Mouse (Mus musculus): ENCODE measurements around the gene N4bp3. TPM values are rescaled to one million over a fixed set of nuclear protein-coding genes. Genes with fewer than 3 reads are reported as not detected.
"Not testable (repeated sequence)": the region's sequence is repeated elsewhere in the genome, so short reads cannot be mapped to it uniquely, and the experiment has no call there.

N4bp3 gene
- polyA plus RNA-seq, 1 experiment from 2014 or later: 22.3 TPM

DNA sequence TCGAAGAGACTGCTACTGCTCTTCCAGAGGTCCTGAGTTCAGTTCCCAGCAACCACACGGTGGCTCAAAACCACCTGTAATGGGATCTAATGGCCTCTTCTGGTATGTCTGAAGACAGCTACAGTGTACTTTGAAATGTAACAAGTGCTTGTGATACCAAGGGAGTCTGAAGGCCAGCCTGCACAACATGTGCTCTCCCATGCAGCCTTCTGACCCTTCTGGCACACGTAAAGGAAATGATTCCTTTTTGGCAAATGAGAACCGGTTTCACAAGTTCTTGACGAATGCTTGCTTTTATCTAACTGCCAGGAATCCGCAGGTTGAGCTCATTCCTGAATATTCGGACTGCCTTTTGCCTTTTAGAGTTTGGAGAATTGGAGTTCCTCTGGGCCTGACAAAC, 35.5 kb downstream of the N4bp3 start:
- Histone ChIP-seq H3K27ac (ENCODE audit: low read length) (peak overlapping the region; percentile 26; the same call in 1 of the 2 replicates), H3K9me3 (replicated peaks; ENCODE audit: control insufficient read depth, low read length, poor library complexity, severe bottlenecking) (no peaks in the 10 kb centered on the region), H3K9ac (ENCODE audit: low read depth, low read length) (peak overlapping the region; percentile 62), H3K4me3 (ENCODE audit: low read depth, low read length) (peak overlapping the region; percentile 32), H3K36me3 (ENCODE audit: control insufficient read depth, insufficient read depth, low read length) (no peaks in the 10 kb centered on the region), H3K27me3 (ENCODE audit: control insufficient read depth, insufficient read depth, low read depth, low read length) (no peaks in the 10 kb centered on the region), H3K4me1 (ENCODE audit: control insufficient read depth, insufficient read depth, low read length) (peaks cover 7% of the 10 kb centered on the region), H3K4me2 (ENCODE audit: low read length) (peak overlapping the region; percentile 69)
- 50% methylated on average over 7 of the region's 7 CpGs for WGBS
- ATAC-seq: no peak

DNA sequence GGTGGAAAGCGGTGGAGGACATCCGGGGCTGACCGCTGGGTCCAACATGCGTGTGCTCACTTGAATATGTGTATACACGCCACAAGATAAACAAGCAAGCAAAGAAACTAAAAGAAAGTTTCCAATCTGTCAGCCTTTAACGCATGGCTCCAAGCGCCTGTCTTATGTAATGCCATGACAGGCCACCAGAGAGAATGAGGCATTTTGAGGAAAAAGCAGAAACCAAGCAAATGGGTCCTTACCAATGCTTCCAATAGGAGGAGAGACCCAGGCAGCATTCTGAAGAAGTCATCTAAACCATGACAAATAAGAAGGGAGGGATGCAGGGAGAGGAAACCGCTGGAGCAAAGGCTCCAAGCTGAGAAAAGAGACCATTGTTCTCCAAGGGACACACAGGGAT, 36.4 kb downstream of the N4bp3 start:
- ATAC-seq: no peak
- WGBS: 79% methylated on average over 8 of the region's 8 CpGs
- Histone ChIP-seq H3K27ac (ENCODE audit: low read length) (no peak overlapping the region), H3K27me3 (ENCODE audit: control insufficient read depth, insufficient read depth, low read depth, low read length) (no peaks in the 10 kb centered on the region), H3K36me3 (ENCODE audit: control insufficient read depth, insufficient read depth, low read length) (no peaks in the 10 kb centered on the region), H3K4me3 (ENCODE audit: low read depth, low read length) (no peak overlapping the region), H3K9me3 (replicated peaks; ENCODE audit: control insufficient read depth, low read length, poor library complexity, severe bottlenecking) (no peaks in the 10 kb centered on the region), H3K4me2 (ENCODE audit: low read length) (no peak overlapping the region), H3K4me1 (ENCODE audit: control insufficient read depth, insufficient read depth, low read length) (0 out of 2 replicates have a peak, but pooled peaks cover 5% of the 10 kb centered on the region), H3K9ac (ENCODE audit: low read depth, low read length) (no peak overlapping the region)

DNA sequence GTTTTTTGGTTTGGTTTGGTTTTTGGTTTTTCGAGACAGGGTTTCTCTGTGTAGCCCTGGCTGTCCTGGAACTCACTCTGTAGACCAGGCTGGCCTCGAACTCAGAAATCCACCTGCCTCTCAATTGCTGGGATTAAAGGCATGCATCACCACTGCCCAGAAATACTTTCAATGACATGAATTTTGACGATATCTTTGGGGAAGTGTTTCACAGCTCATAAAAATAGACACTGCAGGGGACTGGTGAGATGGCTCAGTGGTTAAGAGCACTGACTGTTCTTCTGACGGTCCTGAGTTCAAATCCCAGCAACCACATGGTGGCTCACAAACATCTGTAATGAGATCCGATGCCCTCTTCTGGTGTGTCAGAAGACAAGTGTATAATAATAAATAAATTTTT, 40.7 kb downstream of the N4bp3 start:
- not testable (repeated sequence) for H3K4me2 ChIP-seq (ENCODE audit: low read length); H3K36me3 ChIP-seq (ENCODE audit: control insufficient read depth, insufficient read depth, low read length); ATAC-seq; H3K27ac ChIP-seq (ENCODE audit: low read length); H3K4me3 ChIP-seq (ENCODE audit: low read depth, low read length); H3K27me3 ChIP-seq (ENCODE audit: control insufficient read depth, insufficient read depth, low read depth, low read length); H3K9me3 ChIP-seq (replicated peaks; ENCODE audit: control insufficient read depth, low read length, poor library complexity, severe bottlenecking); H3K9ac ChIP-seq (ENCODE audit: low read depth, low read length)
- H3K4me1 ChIP-seq (ENCODE audit: control insufficient read depth, insufficient read depth, low read length): peaks cover 11% of the 10 kb centered on the region
- 92% methylated on average over 5 of the region's 5 CpGs for WGBS

DNA sequence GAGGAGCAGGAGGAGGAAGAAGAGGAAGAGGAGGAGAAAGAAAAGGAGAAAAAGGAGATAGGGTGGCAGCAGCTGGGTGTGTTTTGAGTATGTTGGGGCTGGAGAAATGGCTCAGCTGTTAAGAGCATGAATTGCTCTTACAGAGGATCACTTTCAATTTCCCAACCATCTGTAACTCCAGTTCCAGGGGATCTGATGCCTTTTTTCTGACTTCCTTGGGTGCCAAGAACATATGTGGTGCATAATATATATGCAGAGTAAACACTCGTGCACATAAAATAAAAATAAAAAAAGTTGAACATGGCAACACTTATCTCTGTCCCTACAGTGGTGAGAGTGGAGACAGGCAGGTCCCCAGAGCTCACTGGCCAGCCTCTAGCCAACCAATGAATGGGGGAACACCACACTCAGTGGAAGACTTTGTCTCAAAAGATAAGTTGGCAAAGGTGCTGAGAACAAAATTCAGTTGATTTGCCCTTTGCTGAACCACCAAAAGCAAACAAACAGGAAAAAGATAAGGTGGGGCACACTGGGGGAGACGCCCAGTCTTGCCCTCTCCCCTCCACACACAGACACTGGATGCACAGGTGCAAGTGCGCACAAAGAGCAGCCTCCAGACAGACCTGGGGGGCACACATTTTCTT, 41.3 kb downstream of the N4bp3 start:
- H3K36me3 ChIP-seq (ENCODE audit: control insufficient read depth, insufficient read depth, low read length): no peaks in the 10 kb centered on the region; the same call in 1 of the 2 replicates
- H3K27ac ChIP-seq (ENCODE audit: low read length): no peak overlapping the region
- no peak for ATAC-seq
- WGBS: 86% methylated on average over 3 of the region's 3 CpGs
- H3K27me3 ChIP-seq (ENCODE audit: control insufficient read depth, insufficient read depth, low read depth, low read length): no peaks in the 10 kb centered on the region
- H3K9me3 ChIP-seq (replicated peaks; ENCODE audit: control insufficient read depth, low read length, poor library complexity, severe bottlenecking): no peaks in the 10 kb centered on the region
- no peak overlapping the region for H3K4me3 ChIP-seq (ENCODE audit: low read depth, low read length)
- H3K9ac ChIP-seq (ENCODE audit: low read depth, low read length): no peak overlapping the region
- H3K4me2 ChIP-seq (ENCODE audit: low read length): no peak overlapping the region
- H3K4me1 ChIP-seq (ENCODE audit: control insufficient read depth, insufficient read depth, low read length): peaks cover 16% of the 10 kb centered on the region

DNA sequence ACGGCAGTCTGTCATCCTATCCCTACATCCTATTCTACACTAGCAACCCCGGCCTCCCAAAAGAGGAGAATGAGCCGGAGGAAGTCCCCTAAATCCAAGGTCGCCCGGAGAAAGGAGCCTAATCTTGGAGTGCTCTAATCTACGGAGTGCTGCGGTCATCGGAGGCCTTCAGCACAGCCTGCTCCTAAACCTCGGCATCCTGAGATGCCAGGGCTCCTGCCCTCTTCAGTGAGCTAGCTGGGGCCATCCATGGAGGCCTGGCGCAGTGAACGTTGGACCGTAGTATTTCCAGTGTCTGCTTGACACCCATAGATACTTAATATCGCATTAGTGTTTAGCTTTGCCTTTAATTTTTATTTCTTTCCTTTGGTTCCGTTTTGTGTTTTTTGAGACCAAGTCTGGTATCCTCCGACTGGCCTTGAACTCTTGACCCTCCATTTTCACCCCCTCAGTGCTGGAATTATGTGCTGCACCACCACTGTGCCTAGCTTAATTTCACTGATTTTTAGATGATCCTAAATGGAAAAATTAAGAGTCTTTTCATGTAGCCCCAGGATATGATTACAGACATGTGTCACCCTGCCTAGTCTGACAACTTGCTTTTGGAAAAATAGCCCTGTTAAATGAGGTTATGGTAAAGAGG, 43.4 kb downstream of the N4bp3 start:
- H3K4me2 ChIP-seq (ENCODE audit: low read length): peak overlapping the region; percentile 86
- H3K4me1 ChIP-seq (ENCODE audit: control insufficient read depth, insufficient read depth, low read length): peaks cover 29% of the 10 kb centered on the region
- H3K4me3 ChIP-seq (ENCODE audit: low read depth, low read length): peak overlapping the region; percentile 91
- no peaks in the 10 kb centered on the region for H3K9me3 ChIP-seq (replicated peaks; ENCODE audit: control insufficient read depth, low read length, poor library complexity, severe bottlenecking)
- peak overlapping the region; percentile 99 for H3K9ac ChIP-seq (ENCODE audit: low read depth, low read length)
- peak; percentile 71 for ATAC-seq
- no peaks in the 10 kb centered on the region for H3K27me3 ChIP-seq (ENCODE audit: control insufficient read depth, insufficient read depth, low read depth, low read length)
- peaks cover 16% of the 10 kb centered on the region for H3K36me3 ChIP-seq (ENCODE audit: control insufficient read depth, insufficient read depth, low read length)
- peak overlapping the region; percentile 96 for H3K27ac ChIP-seq (ENCODE audit: low read length)
- WGBS: 8% methylated on average over 15 of the region's 15 CpGs

DNA sequence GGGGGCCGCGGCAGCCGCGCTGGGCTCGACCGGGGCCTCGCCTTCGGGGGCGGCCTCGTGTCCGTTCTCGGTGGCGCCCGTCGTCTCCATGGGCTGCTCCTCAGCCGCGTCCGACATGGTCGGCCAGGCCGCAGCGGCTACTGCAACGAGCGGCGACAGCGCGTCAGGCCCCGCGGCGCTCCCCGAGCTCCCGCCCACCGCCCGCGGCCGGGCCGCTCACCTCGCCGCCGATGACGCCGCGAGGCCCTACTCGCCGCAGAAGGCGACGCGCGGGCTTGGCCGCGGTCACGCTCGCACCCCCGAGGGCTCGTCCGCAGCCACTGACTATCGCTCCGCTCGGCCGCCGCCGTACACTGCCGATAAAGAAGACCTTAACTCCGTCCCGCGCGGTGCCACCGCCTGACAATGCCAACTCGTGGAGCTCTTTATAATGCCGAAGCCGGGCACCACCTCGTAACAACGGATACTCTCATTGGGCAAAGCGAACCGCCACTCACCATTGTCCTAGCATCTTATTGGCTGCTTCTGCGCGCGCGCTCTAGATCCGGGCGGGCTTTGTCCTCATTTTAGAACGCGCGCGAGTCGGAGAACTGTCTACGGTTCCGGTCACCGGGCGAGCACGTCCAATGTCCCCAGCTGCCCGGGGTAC, 44.1 kb downstream of the N4bp3 start, which contains the start of gene Hnrnpab:
Hnrnpab (minus strand) TSS at position 401 of the 649 bp plus-strand sequence.
- under 1% methylated on average over 83 of the region's 91 CpGs for WGBS

DNA sequence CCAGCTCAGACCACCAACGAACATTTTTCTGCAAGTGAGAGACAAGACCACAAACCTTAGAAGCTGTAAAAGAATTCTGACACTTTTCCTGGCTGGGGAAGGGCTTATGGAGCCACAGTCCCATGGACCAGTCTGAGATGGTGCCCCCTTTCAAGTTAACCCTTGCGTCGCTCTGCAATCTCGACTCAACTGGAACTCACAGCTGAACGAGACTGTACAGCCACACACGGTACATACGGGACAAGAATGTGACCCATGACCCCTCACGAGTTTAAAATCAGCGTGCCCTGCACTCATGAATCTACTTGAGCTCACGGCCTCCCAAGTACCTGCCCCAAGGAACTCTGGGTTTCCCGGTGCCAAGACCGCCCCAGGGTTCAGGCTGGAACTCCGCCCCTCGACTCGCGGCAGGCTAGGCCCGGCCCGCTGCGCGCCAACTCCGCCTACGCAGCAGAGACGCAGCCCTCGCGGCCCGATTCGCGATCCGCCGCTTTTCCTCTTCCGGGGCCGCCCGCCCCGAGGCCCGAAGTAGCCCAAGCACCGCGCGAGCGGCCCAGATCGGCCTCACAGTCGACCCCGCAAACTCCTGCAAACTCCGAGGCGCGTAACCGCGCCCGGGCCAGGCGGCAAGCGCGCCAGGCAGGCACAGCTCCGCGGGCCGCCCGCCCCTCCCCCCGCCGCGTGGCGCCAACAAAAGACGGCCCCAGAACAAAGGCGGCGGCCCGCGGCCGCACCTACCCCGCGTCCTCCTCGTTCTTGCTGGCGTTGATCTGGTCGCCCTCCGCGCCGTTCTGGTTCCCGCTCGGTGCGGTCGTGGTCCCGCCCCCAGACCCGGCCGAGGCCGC, 44.8 kb downstream of the N4bp3 start:
- peak; percentile 54 for ATAC-seq
- Histone ChIP-seq H3K27me3 (ENCODE audit: control insufficient read depth, insufficient read depth, low read depth, low read length) (no peaks in the 10 kb centered on the region), H3K4me3 (ENCODE audit: low read depth, low read length) (peak overlapping the region; percentile 91), H3K36me3 (ENCODE audit: control insufficient read depth, insufficient read depth, low read length) (peaks cover 29% of the 10 kb centered on the region), H3K4me2 (ENCODE audit: low read length) (peak overlapping the region; percentile 71), H3K9ac (ENCODE audit: low read depth, low read length) (peak overlapping the region; percentile 99), H3K4me1 (ENCODE audit: control insufficient read depth, insufficient read depth, low read length) (peaks cover 29% of the 10 kb centered on the region), H3K27ac (ENCODE audit: low read length) (peak overlapping the region; percentile 96), H3K9me3 (replicated peaks; ENCODE audit: control insufficient read depth, low read length, poor library complexity, severe bottlenecking) (no peaks in the 10 kb centered on the region)
- under 1% methylated on average over 71 of the region's 81 CpGs for WGBS

More for the DNA sequence above, 44.1 kb downstream of the N4bp3 start, which contains the start of gene Hnrnpab:
- ATAC-seq: peak; percentile 97
- Histone ChIP-seq H3K27ac (ENCODE audit: low read length) (peak within 1 kb of the TSS; percentile 96), H3K4me3 (ENCODE audit: low read depth, low read length) (peak within 1 kb of the TSS; percentile 91), H3K27me3 (ENCODE audit: control insufficient read depth, insufficient read depth, low read depth, low read length) (no peaks in the 10 kb centered on the region), H3K9me3 (replicated peaks; ENCODE audit: control insufficient read depth, low read length, poor library complexity, severe bottlenecking) (no peaks in the 10 kb centered on the region), H3K9ac (ENCODE audit: low read depth, low read length) (peak within 1 kb of the TSS; percentile 99), H3K36me3 (ENCODE audit: control insufficient read depth, insufficient read depth, low read length) (peaks cover 22% of the 10 kb centered on the region), H3K4me1 (ENCODE audit: control insufficient read depth, insufficient read depth, low read length) (peaks cover 29% of the 10 kb centered on the region), H3K4me2 (ENCODE audit: low read length) (peak within 1 kb of the TSS; percentile 86)

DNA sequence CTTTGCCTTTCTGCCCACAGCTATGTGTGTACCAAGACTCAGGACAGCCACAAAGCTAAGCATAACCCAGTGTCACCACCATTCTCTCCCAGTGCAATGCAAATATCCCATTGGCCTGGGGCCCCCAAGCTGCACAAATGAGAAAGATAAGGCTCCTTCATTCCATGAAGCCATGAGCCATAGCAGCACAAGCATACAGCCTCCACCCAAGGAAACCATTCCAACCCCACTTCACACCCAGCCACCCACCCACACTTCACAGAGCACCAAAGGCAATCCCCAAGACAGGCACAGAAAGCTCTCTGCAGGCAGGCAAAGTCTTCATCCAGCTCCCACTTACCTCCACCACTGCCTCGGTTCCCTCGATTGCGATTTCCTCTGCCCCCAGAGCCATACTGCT, 48.4 kb downstream of the N4bp3 start:
- H3K36me3 ChIP-seq (ENCODE audit: control insufficient read depth, insufficient read depth, low read length): peaks cover 55% of the 10 kb centered on the region
- WGBS: 88% methylated on average over 3 of the region's 3 CpGs
- H3K4me2 ChIP-seq (ENCODE audit: low read length): no peak overlapping the region
- no peaks in the 10 kb centered on the region for H3K27me3 ChIP-seq (ENCODE audit: control insufficient read depth, insufficient read depth, low read depth, low read length)
- no peak overlapping the region for H3K4me3 ChIP-seq (ENCODE audit: low read depth, low read length)
- no peak overlapping the region for H3K9ac ChIP-seq (ENCODE audit: low read depth, low read length)
- no peak overlapping the region for H3K27ac ChIP-seq (ENCODE audit: low read length)
- peaks cover 28% of the 10 kb centered on the region for H3K4me1 ChIP-seq (ENCODE audit: control insufficient read depth, insufficient read depth, low read length)
- no peak for ATAC-seq
- H3K9me3 ChIP-seq (replicated peaks; ENCODE audit: control insufficient read depth, low read length, poor library complexity, severe bottlenecking): no peaks in the 10 kb centered on the region

All from midbrain, embryonic 16.5 days (tissue).